Mouse (Mus musculus): ENCODE measurements at regions not wholly inside any gene's neighbourhood (a gene's known extent, or its start where the extent isn't known, plus 50 kb on each side); places are given as distances from the start of the nearest gene placed in this dataset.

- no peak overlapping the region for H3K4me2 ChIP-seq (ENCODE audit: low read depth, low read length)
- no peak overlapping the region for H3K27ac ChIP-seq (ENCODE audit: low read length)
- H3K4me3 ChIP-seq (ENCODE audit: low read length), result no peak overlapping the region
- H3K4me1 ChIP-seq (ENCODE audit: control insufficient read depth, insufficient read depth, low read length), result no peaks in the 10 kb centered on the region
- no peak overlapping the region for H3K9ac ChIP-seq (ENCODE audit: low read depth, low read length)
- H3K27me3 ChIP-seq (replicated peaks; ENCODE audit: control insufficient read depth, insufficient read depth, low read length), result no peaks in the 10 kb centered on the region
- 53% methylated on average over 3 of the region's 3 CpGs for WGBS
- no peaks in the 10 kb centered on the region for H3K36me3 ChIP-seq (ENCODE audit: control insufficient read depth, insufficient read depth, low read length)
- H3K9me3 ChIP-seq (ENCODE audit: control insufficient read depth, low read length), result no peaks in the 10 kb centered on the region
- no peak for ATAC-seq
Measured at GRCm38 (mm10) chr11:38224300-38224699, 988.5 kb upstream of the Tenm2 start.

- ATAC-seq, result no peak
- Histone ChIP-seq H3K4me3 (ENCODE audit: low read length) (no peak overlapping the region), H3K4me1 (ENCODE audit: control insufficient read depth, insufficient read depth, low read length) (no peaks in the 10 kb centered on the region), H3K27ac (ENCODE audit: low read length) (no peak overlapping the region), H3K9ac (ENCODE audit: low read depth, low read length) (no peak overlapping the region), H3K4me2 (ENCODE audit: low read depth, low read length) (no peak overlapping the region), H3K36me3 (ENCODE audit: control insufficient read depth, insufficient read depth, low read length) (no peaks in the 10 kb centered on the region), H3K9me3 (ENCODE audit: control insufficient read depth, low read length) (no peaks in the 10 kb centered on the region), H3K27me3 (replicated peaks; ENCODE audit: control insufficient read depth, insufficient read depth, low read length) (no peaks in the 10 kb centered on the region)
- WGBS, result 46% methylated on average over 2 of the region's 2 CpGs
Measured at GRCm38 (mm10) chr11:38203347-38203746, 967.6 kb upstream of the Tenm2 start.

- no peaks in the 10 kb centered on the region for H3K27me3 ChIP-seq (replicated peaks; ENCODE audit: control insufficient read depth, insufficient read depth, low read length)
- WGBS, result 63% methylated on average over 3 of the region's 3 CpGs
- no peak overlapping the region for H3K9ac ChIP-seq (ENCODE audit: low read depth, low read length)
- H3K9me3 ChIP-seq (ENCODE audit: control insufficient read depth, low read length), result no peaks in the 10 kb centered on the region
- peak; percentile 40 for ATAC-seq
- no peak overlapping the region for H3K4me2 ChIP-seq (ENCODE audit: low read depth, low read length)
- H3K4me3 ChIP-seq (ENCODE audit: low read length), result no peak overlapping the region
- H3K27ac ChIP-seq (ENCODE audit: low read length), result no peak overlapping the region
- no peaks in the 10 kb centered on the region for H3K4me1 ChIP-seq (ENCODE audit: control insufficient read depth, insufficient read depth, low read length)
- no peaks in the 10 kb centered on the region for H3K36me3 ChIP-seq (ENCODE audit: control insufficient read depth, insufficient read depth, low read length)
Measured at GRCm38 (mm10) chr11:38201136-38201741, 965.5 kb upstream of the Tenm2 start.

GRCm38 (mm10) chr11:38193719-38194118 lies 958.0 kb upstream of the Tenm2 start:
- Histone ChIP-seq H3K9ac (ENCODE audit: low read depth, low read length) (no peak overlapping the region), H3K4me3 (ENCODE audit: low read length) (no peak overlapping the region), H3K36me3 (ENCODE audit: control insufficient read depth, insufficient read depth, low read length) (no peaks in the 10 kb centered on the region), H3K27me3 (replicated peaks; ENCODE audit: control insufficient read depth, insufficient read depth, low read length) (no peaks in the 10 kb centered on the region), H3K4me2 (ENCODE audit: low read depth, low read length) (no peak overlapping the region), H3K9me3 (ENCODE audit: control insufficient read depth, low read length) (no peaks in the 10 kb centered on the region), H3K4me1 (ENCODE audit: control insufficient read depth, insufficient read depth, low read length) (no peaks in the 10 kb centered on the region), H3K27ac (ENCODE audit: low read length) (no peak overlapping the region)
- WGBS, result 71% methylated on average over 5 of the region's 5 CpGs
- ATAC-seq, result no peak

GRCm38 (mm10) chr11:38191895-38192547 lies 956.3 kb upstream of the Tenm2 start:
- ATAC-seq, result no peak
- no peak overlapping the region for H3K4me2 ChIP-seq (ENCODE audit: low read depth, low read length)
- H3K4me3 ChIP-seq (ENCODE audit: low read length), result no peak overlapping the region
- H3K27ac ChIP-seq (ENCODE audit: low read length), result no peak overlapping the region
- no peaks in the 10 kb centered on the region for H3K36me3 ChIP-seq (ENCODE audit: control insufficient read depth, insufficient read depth, low read length)
- no peak overlapping the region for H3K9ac ChIP-seq (ENCODE audit: low read depth, low read length)
- H3K9me3 ChIP-seq (ENCODE audit: control insufficient read depth, low read length), result no peaks in the 10 kb centered on the region
- WGBS, result 58% methylated on average over 2 of the region's 2 CpGs
- H3K27me3 ChIP-seq (replicated peaks; ENCODE audit: control insufficient read depth, insufficient read depth, low read length), result no peaks in the 10 kb centered on the region
- H3K4me1 ChIP-seq (ENCODE audit: control insufficient read depth, insufficient read depth, low read length), result no peaks in the 10 kb centered on the region

GRCm38 (mm10) chr11:38191437-38191836 lies 955.7 kb upstream of the Tenm2 start:
- H3K27ac ChIP-seq (ENCODE audit: low read length), result no peak overlapping the region
- no peak overlapping the region for H3K4me3 ChIP-seq (ENCODE audit: low read length)
- no peaks in the 10 kb centered on the region for H3K36me3 ChIP-seq (ENCODE audit: control insufficient read depth, insufficient read depth, low read length)
- H3K4me1 ChIP-seq (ENCODE audit: control insufficient read depth, insufficient read depth, low read length), result no peaks in the 10 kb centered on the region
- H3K9me3 ChIP-seq (ENCODE audit: control insufficient read depth, low read length), result no peaks in the 10 kb centered on the region
- no peak for ATAC-seq
- H3K27me3 ChIP-seq (replicated peaks; ENCODE audit: control insufficient read depth, insufficient read depth, low read length), result no peaks in the 10 kb centered on the region
- WGBS, result 73% methylated on average over 3 of the region's 3 CpGs
- no peak overlapping the region for H3K9ac ChIP-seq (ENCODE audit: low read depth, low read length)
- H3K4me2 ChIP-seq (ENCODE audit: low read depth, low read length), result no peak overlapping the region

GRCm38 (mm10) chr11:38170721-38171120 lies 935.0 kb upstream of the Tenm2 start:
- Histone ChIP-seq H3K36me3 (ENCODE audit: control insufficient read depth, insufficient read depth, low read length) (no peaks in the 10 kb centered on the region), H3K4me3 (ENCODE audit: low read length) (no peak overlapping the region), H3K27ac (ENCODE audit: low read length) (no peak overlapping the region), H3K27me3 (replicated peaks; ENCODE audit: control insufficient read depth, insufficient read depth, low read length) (no peaks in the 10 kb centered on the region), H3K9ac (ENCODE audit: low read depth, low read length) (no peak overlapping the region), H3K4me2 (ENCODE audit: low read depth, low read length) (no peak overlapping the region), H3K4me1 (ENCODE audit: control insufficient read depth, insufficient read depth, low read length) (no peaks in the 10 kb centered on the region), H3K9me3 (ENCODE audit: control insufficient read depth, low read length) (no peaks in the 10 kb centered on the region)
- ATAC-seq, result no peak
- 63% methylated on average over 1 of the region's 1 CpGs for WGBS

GRCm38 (mm10) chr11:38158310-38158709 lies 922.5 kb upstream of the Tenm2 start:
- H3K4me2 ChIP-seq (ENCODE audit: low read depth, low read length), result no peak overlapping the region
- ATAC-seq, result no peak
- H3K36me3 ChIP-seq (ENCODE audit: control insufficient read depth, insufficient read depth, low read length), result no peaks in the 10 kb centered on the region
- 90% methylated on average over 4 of the region's 4 CpGs for WGBS
- no peak overlapping the region for H3K9ac ChIP-seq (ENCODE audit: low read depth, low read length)
- no peaks in the 10 kb centered on the region for H3K4me1 ChIP-seq (ENCODE audit: control insufficient read depth, insufficient read depth, low read length)
- H3K27ac ChIP-seq (ENCODE audit: low read length), result no peak overlapping the region
- H3K27me3 ChIP-seq (replicated peaks; ENCODE audit: control insufficient read depth, insufficient read depth, low read length), result no peaks in the 10 kb centered on the region
- no peaks in the 10 kb centered on the region for H3K9me3 ChIP-seq (ENCODE audit: control insufficient read depth, low read length)
- no peak overlapping the region for H3K4me3 ChIP-seq (ENCODE audit: low read length)

GRCm38 (mm10) chr11:38156944-38157343 lies 921.2 kb upstream of the Tenm2 start:
- Histone ChIP-seq H3K27me3 (replicated peaks; ENCODE audit: control insufficient read depth, insufficient read depth, low read length) (no peaks in the 10 kb centered on the region), H3K9ac (ENCODE audit: low read depth, low read length) (no peak overlapping the region), H3K27ac (ENCODE audit: low read length) (no peak overlapping the region), H3K4me3 (ENCODE audit: low read length) (no peak overlapping the region), H3K4me1 (ENCODE audit: control insufficient read depth, insufficient read depth, low read length) (no peaks in the 10 kb centered on the region), H3K9me3 (ENCODE audit: control insufficient read depth, low read length) (no peaks in the 10 kb centered on the region), H3K36me3 (ENCODE audit: control insufficient read depth, insufficient read depth, low read length) (no peaks in the 10 kb centered on the region), H3K4me2 (ENCODE audit: low read depth, low read length) (no peak overlapping the region)
- 73% methylated on average over 9 of the region's 9 CpGs for WGBS
- ATAC-seq, result no peak

GRCm38 (mm10) chr11:38155706-38156105 lies 919.9 kb upstream of the Tenm2 start:
- no peak for ATAC-seq
- Histone ChIP-seq H3K36me3 (ENCODE audit: control insufficient read depth, insufficient read depth, low read length) (no peaks in the 10 kb centered on the region), H3K4me3 (ENCODE audit: low read length) (no peak overlapping the region), H3K4me2 (ENCODE audit: low read depth, low read length) (no peak overlapping the region), H3K9ac (ENCODE audit: low read depth, low read length) (no peak overlapping the region), H3K27ac (ENCODE audit: low read length) (no peak overlapping the region), H3K9me3 (ENCODE audit: control insufficient read depth, low read length) (no peaks in the 10 kb centered on the region), H3K27me3 (replicated peaks; ENCODE audit: control insufficient read depth, insufficient read depth, low read length) (no peaks in the 10 kb centered on the region), H3K4me1 (ENCODE audit: control insufficient read depth, insufficient read depth, low read length) (no peaks in the 10 kb centered on the region)
- WGBS, result 85% methylated on average over 2 of the region's 2 CpGs

All from intestine, embryonic 16.5 days (tissue).